In the genomic region with DNA sequence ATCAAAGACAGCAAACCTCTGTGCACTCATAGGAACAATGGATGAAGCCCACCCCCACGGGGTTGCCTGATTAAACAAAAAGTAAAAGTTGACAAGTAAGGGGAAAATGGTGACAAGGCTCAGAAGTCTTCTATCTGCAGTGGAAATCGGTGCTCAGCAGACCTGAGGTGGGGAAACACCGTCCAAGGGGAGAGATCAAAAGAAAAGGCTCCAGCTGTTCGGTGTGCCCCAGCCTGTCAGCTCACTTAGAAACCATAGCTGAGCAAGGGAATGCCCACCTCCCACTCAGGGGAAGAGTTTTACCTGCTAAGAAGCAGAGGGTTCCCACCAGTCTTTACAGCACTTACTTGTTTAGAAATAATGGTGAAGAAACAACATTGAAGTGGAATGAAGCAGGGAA, we compare ENCODE assay signal across 19 mouse cellular contexts. TPM values are rescaled to one million over a fixed set of nuclear protein-coding genes. Genes with fewer than 3 reads are reported as not detected.
"Had no signal": no experiment of that assay in that cellular context is flagged by ENCODE, and none has a peak within 500 bp of the region (broad histone marks: within the 10 kb centered on the region; RNA-seq: fewer than 3 reads in every experiment).

No protein-coding gene starts in this region.

- H3K27me3 ChIP-seq: limb, embryonic 12.5 days; midbrain, embryonic 15.5 days; neural tube, embryonic 13.5 days had no signal

- H3K27ac ChIP-seq: left cerebral cortex, adult 2 months; limb, embryonic 12.5 days; liver, embryonic 14.5 days; midbrain, embryonic 10.5 days; midbrain, embryonic 15.5 days; neural tube, embryonic 13.5 days had no signal

- H3K9me3 ChIP-seq: limb, embryonic 12.5 days; midbrain, embryonic 10.5 days; midbrain, embryonic 15.5 days; neural tube, embryonic 13.5 days had no signal

- H3K4me3 ChIP-seq: left cerebral cortex, adult 2 months; limb, embryonic 12.5 days; midbrain, embryonic 10.5 days; midbrain, embryonic 15.5 days; neural tube, embryonic 13.5 days had no signal

- H3K36me3 ChIP-seq: limb, embryonic 12.5 days; midbrain, embryonic 10.5 days; midbrain, embryonic 15.5 days; neural tube, embryonic 13.5 days had no signal

- DNase-seq: kidney, adult 2 months; kidney, postnatal 25 days; liver; lung, adult 18-20 months; lung, postnatal 4 days; retina, postnatal 1 day; right cerebral cortex, postnatal 4 days; spleen, adult 18-20 months had no signal

- H3K4me2 ChIP-seq: limb, embryonic 12.5 days; midbrain, embryonic 15.5 days; neural tube, embryonic 13.5 days had no signal

- H3K9ac ChIP-seq: limb, embryonic 12.5 days; liver, embryonic 14.5 days; midbrain, embryonic 15.5 days; neural tube, embryonic 13.5 days had no signal

- H3K4me1 ChIP-seq: limb, embryonic 12.5 days; midbrain, embryonic 10.5 days; midbrain, embryonic 15.5 days; neural tube, embryonic 13.5 days had no signal

- ATAC-seq: intestine, embryonic 16.5 days; midbrain, embryonic 15.5 days had no signal

RNA-seq across cellular contexts. Expression of a gene that starts 26.7 kb away (rescaled TPM):
- total RNA-seq: left cerebral cortex, postnatal 36 days had no signal
- polyA plus RNA-seq: intestine, embryonic 16.5 days; kidney, embryonic 16.5 days; limb, embryonic 12.5 days; lung, embryonic 16.5 days; midbrain, embryonic 10.5 days; stomach, embryonic 16.5 days had no signal
